ENCODE assay signal across 22 mouse cellular contexts in genomic region chr13:47237376-47237775, GRCm38 (mm10).
DNase-seq lines count a peak whose midpoint lies in the region; ATAC-seq lines count a peak whose summit lies in the region.
"Had no signal": no experiment of that assay in that cellular context is flagged by ENCODE, and none has a peak within 500 bp of the region (broad histone marks: within the 10 kb centered on the region; RNA-seq: fewer than 3 reads in every experiment).

No protein-coding gene starts in this region.

- H3K27ac ChIP-seq in forebrain, embryonic 10.5 days: no peak overlapping the region
- H3K27ac ChIP-seq: embryonic facial prominence, embryonic 15.5 days; forebrain, embryonic 15.5 days; hindbrain, embryonic 15.5 days had no signal

- WGBS in forebrain, embryonic 10.5 days: 89% methylated on average over 8 of the region's 8 CpGs

- no peak for ATAC-seq in cerebellum, adult (ENCODE audit: insufficient number of reproducible peaks, low FRiP score, low TSS enrichment)
- ATAC-seq: CD4-positive, CD25-positive, alpha-beta regulatory T cell, adult 4 months; forebrain, embryonic 15.5 days; intestine, embryonic 16.5 days had no signal

- H3K4me1 ChIP-seq in forebrain, embryonic 10.5 days: 0 out of 2 replicates have a peak, but pooled peaks cover 2% of the 10 kb centered on the region
- H3K4me1 ChIP-seq: forebrain, embryonic 15.5 days had no signal

- DNase-seq in cerebellum, adult 11 months: peak; percentile 16
- DNase-seq in heart, adult 11 months: peak; percentile 41
- DNase-seq in heart, postnatal 10 days: no peak
- peak; percentile 40 for DNase-seq in cerebellum, adult 9-10 months
- peak; percentile 41 to 63 for DNase-seq in cerebellum, postnatal 25 days
- no peak for DNase-seq in adrenal gland, adult 2 months
- DNase-seq in forebrain, embryonic 10.5 days (ENCODE audit: extremely low spot score, low spot score): no peak
- DNase-seq: adrenal gland, postnatal 14 days; B cell, adult 2 months; embryo, embryonic 11 days; gastrocnemius, postnatal 14 days; heart, postnatal 36 days; kidney, adult 8-10 months had no signal

- intact Hi-C loops in heart, postnatal 10 days (cut with DNase I): no loop called here

- no peak overlapping the region for H3K4me3 ChIP-seq in forebrain, embryonic 10.5 days
- H3K4me3 ChIP-seq: embryonic facial prominence, embryonic 15.5 days; erythroblast, embryonic 14.5 days; forebrain, embryonic 15.5 days; heart, embryonic 12.5 days; hindbrain, embryonic 15.5 days had no signal

- H3K36me3 ChIP-seq in forebrain, embryonic 10.5 days (replicated peaks): no peaks in the 10 kb centered on the region
- H3K36me3 ChIP-seq: forebrain, embryonic 15.5 days; heart, embryonic 12.5 days; hindbrain, embryonic 15.5 days had no signal

- H3K27me3 ChIP-seq in forebrain, embryonic 10.5 days (ENCODE audit: poor library complexity, severe bottlenecking): no peaks in the 10 kb centered on the region
- H3K27me3 ChIP-seq: embryonic facial prominence, embryonic 15.5 days; forebrain, embryonic 15.5 days; heart, embryonic 12.5 days; hindbrain, embryonic 15.5 days had no signal

- H3K9me3 ChIP-seq in forebrain, embryonic 10.5 days: no peaks in the 10 kb centered on the region
- H3K9me3 ChIP-seq: embryonic facial prominence, embryonic 15.5 days; forebrain, embryonic 15.5 days; G1E; heart, embryonic 12.5 days; hindbrain, embryonic 15.5 days had no signal

Comparison
In these comparisons a context has a peak if more than half of its experiments do, and no peak if none do; other contexts are left out.
1. DNase-seq: peak in cerebellum, adult 11 months (single experiment), heart, adult 11 months (single experiment), cerebellum, adult 9-10 months (single experiment) and cerebellum, postnatal 25 days (2 of 2); none in heart, postnatal 10 days (0 of 2), adrenal gland, adult 2 months (single experiment) and forebrain, embryonic 10.5 days (single experiment).